Mouse (Mus musculus): ENCODE measurements around the gene Prdx6.

- TF ChIP-seq CTCF (IDR thresholded peaks at IDR 0.05; ENCODE audit: insufficient read depth, low read depth, low read length) (no peak), POLR2A (IDR thresholded peaks at IDR 0.05; ENCODE audit: insufficient read depth, low read depth, low read length) (no peak)
These were observed 7.3 kb upstream of the Prdx6 start for GRCm38 (mm10) chr1:161258331-161258730.
